Mouse (Mus musculus) hindbrain, embryonic 12.5 days (tissue): ENCODE data around the gene Ralgapb. TPM values are rescaled to one million over a fixed set of nuclear protein-coding genes. Genes with fewer than 3 reads are reported as not detected.

Experiments
- ATAC-seq: fragments of 200-750 bp; cut with Nextera tagmentation; 2 replicates; pipeline ENCODE4 v1.8.0; 2017; ENCODE audit warnings: moderate TSS enrichment; ENCODE audit not compliant: low FRiP score
- H3K27ac ChIP-seq: fragments of 300-500 bp; sonication (generic); 2 replicates; pipeline ENCODE4 v1.5.1; 2016; ENCODE audit warnings: mild to moderate bottlenecking
- H3K27me3 ChIP-seq: fragments of 300-500 bp; sonication (generic); 2 replicates; pipeline ENCODE4 v1.6.1; 2016; ENCODE audit warnings: mild to moderate bottlenecking
- H3K36me3 ChIP-seq: fragments of 300-500 bp; sonication (generic); 2 replicates; pipeline ENCODE4 v1.6.1; 2016; ENCODE audit warnings: mild to moderate bottlenecking
- H3K4me1 ChIP-seq: fragments of 300-500 bp; sonication (generic); 2 replicates; pipeline ENCODE4 v1.6.1; 2016
- H3K4me2 ChIP-seq: fragments of 300-500 bp; sonication (generic); replicated peaks from 2 replicates; pipeline ENCODE4 v1.6.1; 2016; ENCODE audit warnings: mild to moderate bottlenecking
- H3K4me3 ChIP-seq: fragments of 300-500 bp; sonication (generic); 2 replicates; pipeline ENCODE4 v1.5.1; 2016; ENCODE audit warnings: mild to moderate bottlenecking
- H3K9ac ChIP-seq: fragments of 300-500 bp; sonication (generic); 2 replicates; pipeline ENCODE4 v1.6.1; 2016; ENCODE audit warnings: mild to moderate bottlenecking, moderate library complexity
- H3K9me3 ChIP-seq: fragments of 300-500 bp; sonication (generic); replicated peaks from 2 replicates; pipeline ENCODE4 v1.6.1; 2016; ENCODE audit warnings: mild to moderate bottlenecking
- WGBS: fragments of 180-500 bp; shearing (Covaris S2); methylation state at CpG from one replicate; pipeline ENCODE4 v1.1.7; 2016; 5-methylcytosine and 5-hydroxymethylcytosine counted together
- polyA plus RNA-seq: library from polyadenylated mRNA; unstranded; fragments of >200 nt; fragmentation: Nextera tagmentation; extraction: Ambion mirVana; gene quantifications from 2 replicates; pipeline ENCODE4 v1.2.1, GENCODE M21; 2016

Ralgapb gene
- polyA plus RNA-seq, 1 experiment from 2014 or later: 24.3 TPM

GRCm38 (mm10) chr2:158501836-158502812 is 92.5 kb downstream of the Ralgapb start, which contains the start of gene Adig:
Gene Adig (plus strand): TSS chr2:158502612.
- Histone ChIP-seq H3K4me2 (no peak within 1 kb of the TSS), H3K9me3 (no peaks in the 10 kb centered on the region), H3K27ac (no peak within 1 kb of the TSS), H3K27me3 (no peaks in the 10 kb centered on the region), H3K36me3 (peaks cover 18% of the 10 kb centered on the region; the same call in 1 of the 2 replicates), H3K4me3 (no peak within 1 kb of the TSS), H3K9ac (no peak within 1 kb of the TSS), H3K4me1 (no peaks in the 10 kb centered on the region)
- ATAC-seq: no peak
- WGBS: 78% methylated on average over 11 of the region's 11 CpGs

DNA sequence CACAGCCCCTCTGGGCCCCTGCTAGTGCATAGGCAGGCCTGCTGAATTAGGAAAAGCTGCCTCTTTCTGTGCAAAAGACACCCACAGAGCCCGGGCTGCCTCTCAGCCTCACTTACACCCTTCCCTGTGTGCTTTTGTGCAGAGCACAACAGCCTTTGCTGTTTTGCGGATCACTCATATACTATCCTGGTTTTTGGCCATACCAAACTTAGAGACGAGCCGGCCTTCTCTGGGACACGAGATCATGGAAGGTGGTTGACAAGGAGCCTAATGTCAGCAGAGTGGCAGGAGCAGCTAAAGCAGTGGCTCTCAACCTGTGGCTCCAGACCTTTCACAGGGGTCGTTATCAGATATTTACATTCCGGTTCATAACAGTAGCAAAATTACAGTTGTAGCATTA is 93.6 kb downstream of the Ralgapb start:
- ATAC-seq: no peak
- Histone ChIP-seq H3K4me1 (no peaks in the 10 kb centered on the region), H3K27ac (no peak overlapping the region), H3K27me3 (no peaks in the 10 kb centered on the region), H3K4me3 (no peak overlapping the region), H3K36me3 (peaks cover 9% of the 10 kb centered on the region; the same call in 1 of the 2 replicates), H3K4me2 (no peak overlapping the region), H3K9me3 (no peaks in the 10 kb centered on the region), H3K9ac (no peak overlapping the region)
- WGBS: 88% methylated on average over 7 of the region's 7 CpGs

GRCm38 (mm10) chr2:158503671-158504070 is 94.0 kb downstream of the Ralgapb start:
- H3K27ac ChIP-seq: no peak overlapping the region
- no peaks in the 10 kb centered on the region for H3K4me1 ChIP-seq
- ATAC-seq: no peak
- no peaks in the 10 kb centered on the region for H3K9me3 ChIP-seq
- no peak overlapping the region for H3K4me2 ChIP-seq
- WGBS: 77% methylated on average over 4 of the region's 4 CpGs
- no peak overlapping the region for H3K4me3 ChIP-seq
- H3K36me3 ChIP-seq: 0 out of 2 replicates have a peak, but pooled peaks cover 5% of the 10 kb centered on the region
- H3K9ac ChIP-seq: no peak overlapping the region
- no peaks in the 10 kb centered on the region for H3K27me3 ChIP-seq

- ATAC-seq: no peak
- H3K4me1 ChIP-seq: no peaks in the 10 kb centered on the region
- no peak overlapping the region for H3K4me3 ChIP-seq
- no peaks in the 10 kb centered on the region for H3K36me3 ChIP-seq
- 87% methylated on average over 5 of the region's 5 CpGs for WGBS
- H3K4me2 ChIP-seq: no peak overlapping the region
- no peaks in the 10 kb centered on the region for H3K9me3 ChIP-seq
- H3K27me3 ChIP-seq: no peaks in the 10 kb centered on the region
- no peak overlapping the region for H3K9ac ChIP-seq
- no peak overlapping the region for H3K27ac ChIP-seq
These were observed 96.8 kb downstream of the Ralgapb start for GRCm38 (mm10) chr2:158506475-158506874.

GRCm38 (mm10) chr2:158507046-158507445 is 97.4 kb downstream of the Ralgapb start:
- H3K4me2 ChIP-seq: no peak overlapping the region
- H3K4me1 ChIP-seq: no peaks in the 10 kb centered on the region
- no peaks in the 10 kb centered on the region for H3K36me3 ChIP-seq
- no peaks in the 10 kb centered on the region for H3K27me3 ChIP-seq
- H3K9ac ChIP-seq: no peak overlapping the region
- H3K27ac ChIP-seq: no peak overlapping the region
- WGBS: 92% methylated on average over 10 of the region's 10 CpGs
- ATAC-seq: no peak
- no peaks in the 10 kb centered on the region for H3K9me3 ChIP-seq
- no peak overlapping the region for H3K4me3 ChIP-seq

DNA sequence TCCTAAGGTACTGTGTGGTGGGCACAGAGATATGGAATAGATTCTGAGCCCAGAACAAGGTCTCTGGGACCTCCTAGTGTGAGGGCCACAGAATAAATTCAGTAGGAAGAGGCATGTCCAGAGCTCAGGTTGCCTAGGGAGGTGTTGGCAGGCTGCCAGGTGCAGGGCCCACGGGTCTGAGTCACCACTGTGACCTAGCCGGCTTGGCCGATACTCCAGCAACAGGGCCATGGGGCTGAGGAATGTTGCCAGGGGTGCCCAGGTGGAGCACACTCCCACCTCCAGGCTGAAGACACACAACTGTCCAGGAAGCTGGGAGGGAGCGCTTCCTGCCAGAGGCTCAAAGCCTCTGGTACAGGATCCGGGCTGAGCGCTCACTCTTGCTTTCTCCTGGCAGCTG is 101.0 kb downstream of the Ralgapb start:
- Histone ChIP-seq H3K9ac (no peak overlapping the region), H3K27ac (no peak overlapping the region), H3K4me1 (no peaks in the 10 kb centered on the region), H3K27me3 (no peaks in the 10 kb centered on the region), H3K4me2 (no peak overlapping the region), H3K9me3 (no peaks in the 10 kb centered on the region), H3K36me3 (no peaks in the 10 kb centered on the region), H3K4me3 (no peak overlapping the region)
- WGBS: 83% methylated on average over 6 of the region's 6 CpGs
- no peak for ATAC-seq

DNA sequence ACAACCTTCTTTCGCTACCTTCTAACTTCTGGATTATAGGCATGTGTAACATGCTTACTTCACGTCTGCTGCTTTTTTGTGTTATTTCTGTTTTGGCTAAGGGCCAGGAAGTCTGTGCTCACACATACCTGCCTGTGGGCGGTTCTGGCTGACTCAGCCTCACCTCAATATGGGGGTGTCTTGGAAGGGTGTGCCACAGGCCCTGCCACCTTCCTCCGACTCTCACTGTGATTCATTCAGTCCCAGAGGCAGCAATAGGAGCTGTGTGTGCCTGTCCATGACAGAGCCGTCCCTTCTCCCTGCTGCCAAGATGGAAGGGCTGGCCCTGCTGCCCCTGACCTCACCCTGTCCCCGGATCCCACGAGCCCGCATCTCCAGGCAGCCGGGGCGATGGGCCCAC is 102.9 kb downstream of the Ralgapb start, which contains the start of gene Arhgap40:
Gene Arhgap40, plus strand, starts transcription at position 269 of the 400 bp plus-strand sequence.
- ATAC-seq: no peak
- no peaks in the 10 kb centered on the region for H3K9me3 ChIP-seq
- no peak within 1 kb of the TSS for H3K9ac ChIP-seq
- H3K27me3 ChIP-seq: no peaks in the 10 kb centered on the region
- 88% methylated on average over 10 of the region's 10 CpGs for WGBS
- H3K4me3 ChIP-seq: no peak within 1 kb of the TSS
- H3K27ac ChIP-seq: no peak within 1 kb of the TSS
- H3K36me3 ChIP-seq: no peaks in the 10 kb centered on the region
- no peaks in the 10 kb centered on the region for H3K4me1 ChIP-seq
- H3K4me2 ChIP-seq: no peak within 1 kb of the TSS

DNA sequence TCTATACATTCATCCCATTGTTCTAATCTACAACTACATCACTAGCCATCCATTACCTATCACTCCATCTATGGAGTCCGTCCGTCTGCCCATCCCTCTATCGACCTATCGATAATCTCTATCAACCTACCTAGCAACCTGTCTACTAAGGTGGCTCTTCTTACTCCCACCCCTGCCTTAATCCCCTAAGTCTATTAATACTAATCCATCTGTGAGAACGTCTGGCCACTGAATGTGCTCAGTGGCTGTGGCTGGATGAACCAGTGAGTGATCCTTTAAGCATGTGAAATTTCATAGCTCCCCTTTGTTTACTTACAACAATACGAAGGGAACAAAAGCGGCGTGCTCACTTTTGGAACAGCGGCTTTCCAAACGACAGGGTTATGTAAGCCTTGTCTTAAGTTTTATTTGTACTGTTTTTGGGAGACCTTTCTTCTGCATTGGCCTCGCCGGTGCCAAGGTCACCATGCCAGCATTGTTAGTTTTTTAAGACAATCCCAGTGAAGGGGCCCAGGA is 104.2 kb downstream of the Ralgapb start:
- Histone ChIP-seq H3K4me2 (no peak overlapping the region), H3K9ac (no peak overlapping the region), H3K27me3 (no peaks in the 10 kb centered on the region), H3K9me3 (no peaks in the 10 kb centered on the region), H3K4me3 (no peak overlapping the region), H3K4me1 (no peaks in the 10 kb centered on the region), H3K27ac (no peak overlapping the region), H3K36me3 (no peaks in the 10 kb centered on the region)
- no peak for ATAC-seq
- 82% methylated on average over 12 of the region's 12 CpGs for WGBS

- Histone ChIP-seq H3K36me3 (no peaks in the 10 kb centered on the region), H3K4me3 (no peak overlapping the region), H3K27ac (no peak overlapping the region), H3K27me3 (no peaks in the 10 kb centered on the region), H3K9ac (no peak overlapping the region), H3K9me3 (no peaks in the 10 kb centered on the region), H3K4me1 (no peaks in the 10 kb centered on the region), H3K4me2 (no peak overlapping the region)
- WGBS: 66% methylated on average over 6 of the region's 6 CpGs
- no peak for ATAC-seq
These were observed 108.9 kb downstream of the Ralgapb start for GRCm38 (mm10) chr2:158518583-158518982.

DNA sequence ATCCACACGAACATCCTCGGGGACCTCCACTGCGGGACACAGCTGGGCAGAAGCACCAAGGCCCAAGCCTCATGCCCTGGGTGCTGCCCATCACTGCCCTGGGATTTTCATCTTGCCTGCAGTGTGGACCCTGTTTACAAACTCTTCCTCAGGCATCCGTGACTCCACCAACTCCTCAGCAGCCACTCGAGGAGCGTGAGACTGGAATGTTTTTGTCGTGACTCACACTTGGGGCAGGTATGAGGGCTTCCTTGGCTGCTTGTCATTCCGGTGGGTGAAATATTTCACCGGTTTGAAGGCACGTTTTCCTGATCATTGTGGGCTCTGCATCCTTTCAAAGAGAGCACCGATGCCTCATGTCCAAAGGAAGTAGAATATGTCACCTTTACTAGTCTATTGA is 109.4 kb downstream of the Ralgapb start:
- no peaks in the 10 kb centered on the region for H3K27me3 ChIP-seq
- H3K4me3 ChIP-seq: no peak overlapping the region
- H3K36me3 ChIP-seq: no peaks in the 10 kb centered on the region
- no peak overlapping the region for H3K9ac ChIP-seq
- H3K27ac ChIP-seq: no peak overlapping the region
- no peaks in the 10 kb centered on the region for H3K4me1 ChIP-seq
- no peak overlapping the region for H3K4me2 ChIP-seq
- no peak for ATAC-seq
- H3K9me3 ChIP-seq: no peaks in the 10 kb centered on the region
- 83% methylated on average over 11 of the region's 11 CpGs for WGBS

- 77% methylated on average over 6 of the region's 6 CpGs for WGBS
- H3K36me3 ChIP-seq: no peaks in the 10 kb centered on the region
These were observed 110.2 kb downstream of the Ralgapb start for GRCm38 (mm10) chr2:158519800-158520199.

DNA sequence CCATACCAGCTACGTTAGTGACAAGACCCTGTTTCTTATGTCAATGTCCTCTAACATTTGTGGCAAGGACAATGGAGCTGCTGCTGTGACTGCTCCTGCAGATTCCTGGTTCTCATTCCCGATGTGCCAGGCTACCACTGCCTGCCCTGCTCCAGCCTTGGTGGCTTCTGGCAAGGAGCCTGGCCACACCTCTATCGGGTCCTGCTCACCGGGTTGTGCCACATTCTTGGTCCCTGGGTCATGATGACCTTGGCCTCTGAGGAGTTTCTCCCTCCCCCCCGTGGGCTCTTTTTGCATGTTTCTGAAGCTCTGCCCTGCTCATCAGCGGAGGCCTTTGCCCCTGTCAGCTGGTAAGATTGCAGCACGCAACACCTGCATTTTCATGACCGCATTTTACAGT is 113.4 kb downstream of the Ralgapb start:
- ATAC-seq: no peak
- Histone ChIP-seq H3K4me3 (no peak overlapping the region), H3K36me3 (no peaks in the 10 kb centered on the region), H3K4me1 (no peaks in the 10 kb centered on the region), H3K27ac (no peak overlapping the region), H3K9ac (no peak overlapping the region), H3K27me3 (no peaks in the 10 kb centered on the region), H3K9me3 (no peaks in the 10 kb centered on the region), H3K4me2 (no peak overlapping the region)
- WGBS: 81% methylated on average over 8 of the region's 8 CpGs

More at GRCm38 (mm10) chr2:158519800-158520199, 110.2 kb downstream of the Ralgapb start:
- Histone ChIP-seq H3K4me3 (no peak overlapping the region), H3K4me1 (no peaks in the 10 kb centered on the region), H3K9ac (no peak overlapping the region), H3K4me2 (no peak overlapping the region), H3K9me3 (no peaks in the 10 kb centered on the region), H3K27ac (no peak overlapping the region), H3K27me3 (no peaks in the 10 kb centered on the region)
- ATAC-seq: no peak
